Mouse (Mus musculus) intestine, embryonic 14.5 days (tissue): ENCODE results near the gene Abhd17b. TPM values are rescaled to one million over a fixed set of nuclear protein-coding genes. Genes with fewer than 3 reads are reported as not detected.

Experiments used
- ATAC-seq: fragments of 200-750 bp; cut with Nextera tagmentation; replicated peaks from 2 replicates; pipeline ENCODE4 v1.8.0; 2017; ENCODE audit warnings: low read depth, moderate number of reproducible peaks, moderate TSS enrichment, moderate library complexity; ENCODE audit not compliant: low FRiP score, low TSS enrichment
- DNase-seq: peaks from one replicate; pipeline ENCODE4 v3.0.0-alpha.2; 2018; ENCODE audit warnings: low spot score
- H3K27ac ChIP-seq: fragments of 300-500 bp; sonication (generic); 2 replicates; pipeline ENCODE4 v1.5.1; 2014; ENCODE audit warnings: low read depth, mild to moderate bottlenecking, control low read depth
- H3K27me3 ChIP-seq: fragments of 300-500 bp; sonication (generic); replicated peaks from 2 replicates; pipeline ENCODE4 v1.6.1; 2014; ENCODE audit warnings: low read length, control low read depth; ENCODE audit not compliant: control insufficient read depth, insufficient read depth
- H3K36me3 ChIP-seq: fragments of 300-500 bp; sonication (generic); 2 replicates; pipeline ENCODE4 v1.6.1; 2014; ENCODE audit warnings: low read length, control low read depth; ENCODE audit not compliant: control insufficient read depth, insufficient read depth
- H3K4me1 ChIP-seq: fragments of 300-500 bp; sonication (generic); replicated peaks from 2 replicates; pipeline ENCODE4 v1.6.1; 2014; ENCODE audit warnings: low read length, control low read depth, mixed read lengths; ENCODE audit not compliant: control insufficient read depth, insufficient read depth
- H3K4me2 ChIP-seq: fragments of 300-500 bp; sonication (generic); 2 replicates; pipeline ENCODE4 v1.6.1; 2014; ENCODE audit warnings: low read length
- H3K4me3 ChIP-seq: fragments of 300-500 bp; sonication (generic); 2 replicates; pipeline ENCODE4 v1.5.1; 2014; ENCODE audit warnings: low read depth, low read length, control low read depth, mixed read lengths
- H3K9ac ChIP-seq: fragments of 300-500 bp; sonication (generic); 2 replicates; pipeline ENCODE4 v1.6.1; 2014; ENCODE audit warnings: mild to moderate bottlenecking, low read length
- H3K9me3 ChIP-seq: fragments of 300-500 bp; sonication (generic); 2 replicates; pipeline ENCODE4 v1.6.1; 2016; ENCODE audit warnings: low read length, control low read depth; ENCODE audit not compliant: control insufficient read depth
- WGBS: fragments of 180-500 bp; shearing (Covaris S2); extraction: QIAGEN DNeasy Blood & Tissue Kit; methylation state at CpG from one replicate; pipeline ENCODE4 v1.1.7; 2014; 5-methylcytosine and 5-hydroxymethylcytosine counted together
- polyA plus RNA-seq: library from polyadenylated mRNA; unstranded; fragments of >200 nt; fragmentation: Nextera tagmentation; extraction: Ambion mirVana; gene quantifications from 2 replicates; pipeline ENCODE4 v1.2.1, GENCODE M21; 2014

The Abhd17b gene
- polyA plus RNA-seq, 1 experiment from 2014 or later, result 28.2 TPM

DNA sequence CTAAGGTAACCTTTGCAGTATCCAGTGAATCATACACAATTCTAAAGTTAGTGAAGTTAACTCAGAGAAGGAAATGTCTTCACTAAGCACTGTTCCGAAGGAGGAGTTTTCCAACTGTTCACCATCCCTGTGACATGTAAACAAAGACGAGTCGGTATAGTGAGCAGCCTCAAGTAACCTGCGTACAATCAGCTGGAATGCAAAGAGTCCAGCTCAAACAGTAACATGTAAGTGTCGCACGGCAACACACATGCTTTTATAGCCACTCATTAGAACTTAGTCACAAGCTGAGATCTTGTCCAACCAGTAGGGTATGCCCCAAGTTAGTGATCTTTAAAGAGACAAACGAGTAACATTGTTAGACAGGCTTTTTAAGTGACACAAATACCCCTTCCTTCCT is 15.3 kb upstream of the Abhd17b start:
- DNase-seq (no peak), ATAC-seq (no peak)
- H3K27ac ChIP-seq, result no peak overlapping the region
- no peaks in the 10 kb centered on the region for H3K27me3 ChIP-seq
- no peak overlapping the region for H3K4me3 ChIP-seq
- no peaks in the 10 kb centered on the region for H3K36me3 ChIP-seq
- H3K9ac ChIP-seq, result no peak overlapping the region
- H3K4me2 ChIP-seq, result no peak overlapping the region
- 35% methylated on average over 7 of the region's 7 CpGs for WGBS
- no peaks in the 10 kb centered on the region for H3K4me1 ChIP-seq
- no peaks in the 10 kb centered on the region for H3K9me3 ChIP-seq

DNA sequence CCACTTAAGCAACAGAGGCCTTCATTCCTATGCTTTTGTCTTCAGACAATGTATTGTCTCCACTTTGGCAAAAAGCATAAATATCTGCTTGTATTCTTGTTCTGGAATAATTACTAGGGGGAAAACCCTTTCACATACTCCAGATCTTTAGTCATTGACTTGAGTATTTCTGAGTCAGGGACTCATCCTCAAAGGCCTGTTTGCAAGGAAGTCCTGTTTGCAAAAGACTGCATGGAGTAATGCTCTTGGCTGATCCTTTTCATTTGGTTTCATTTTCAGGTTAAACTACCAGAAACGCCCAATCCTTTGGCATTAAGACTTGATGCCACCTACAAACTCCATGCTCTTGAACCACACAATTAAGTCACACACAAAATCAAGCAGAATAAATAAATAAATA is 9.1 kb upstream of the Abhd17b start:
- no peaks in the 10 kb centered on the region for H3K9me3 ChIP-seq
- ATAC-seq (no peak), DNase-seq (no peak)
- H3K4me2 ChIP-seq, result no peak overlapping the region
- H3K4me3 ChIP-seq, result no peak overlapping the region
- WGBS, result 88% methylated on average over 1 of the region's 1 CpGs
- H3K27ac ChIP-seq, result no peak overlapping the region
- H3K9ac ChIP-seq, result no peak overlapping the region
- no peaks in the 10 kb centered on the region for H3K4me1 ChIP-seq
- H3K36me3 ChIP-seq, result no peaks in the 10 kb centered on the region
- no peaks in the 10 kb centered on the region for H3K27me3 ChIP-seq

DNA sequence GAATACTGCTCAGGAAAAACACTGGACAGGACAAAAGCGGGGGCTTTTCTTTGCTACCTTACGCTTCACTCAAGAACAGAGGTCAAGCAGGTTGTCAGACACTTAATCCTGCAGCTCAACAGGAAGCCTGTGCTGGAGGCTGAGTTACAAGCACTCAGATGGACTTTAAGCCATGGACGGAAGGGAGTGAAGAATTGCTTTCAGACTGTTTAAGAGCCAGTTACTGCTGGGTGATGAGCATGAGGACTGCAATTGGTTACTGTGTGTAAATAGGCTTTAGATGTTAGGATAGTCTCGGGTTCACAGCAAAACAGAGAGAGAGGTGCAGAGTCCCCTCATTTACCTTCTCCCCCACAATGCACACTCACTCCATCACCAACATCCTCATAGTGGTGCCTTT is 7.7 kb upstream of the Abhd17b start:
- DNase-seq (no peak), ATAC-seq (no peak)
- Histone ChIP-seq H3K4me1 (no peaks in the 10 kb centered on the region), H3K4me3 (no peak overlapping the region), H3K9me3 (no peaks in the 10 kb centered on the region), H3K9ac (no peak overlapping the region), H3K27me3 (no peaks in the 10 kb centered on the region), H3K36me3 (no peaks in the 10 kb centered on the region), H3K27ac (no peak overlapping the region), H3K4me2 (no peak overlapping the region)
- WGBS, result 59% methylated on average over 4 of the region's 4 CpGs

DNA sequence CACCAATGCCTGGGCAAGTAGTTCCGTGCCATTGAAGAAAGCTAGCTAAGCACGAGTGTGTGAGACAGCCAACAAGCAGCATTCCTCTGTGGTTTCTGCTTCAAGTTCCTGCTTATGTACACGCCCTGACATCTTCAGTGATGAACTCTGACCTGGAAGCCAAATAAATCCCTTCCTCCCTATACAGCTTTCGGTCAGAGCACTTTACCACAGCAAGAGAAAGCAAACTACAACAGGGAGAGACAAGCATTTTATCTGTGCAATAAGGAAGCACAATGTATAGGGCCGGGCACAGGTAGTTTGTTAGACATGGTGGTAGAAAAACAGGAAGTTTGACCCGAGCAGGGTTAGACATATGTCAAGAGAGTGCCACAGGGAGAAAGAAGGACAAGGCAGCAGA is 6.8 kb upstream of the Abhd17b start:
- Histone ChIP-seq H3K36me3 (no peaks in the 10 kb centered on the region), H3K9me3 (no peaks in the 10 kb centered on the region), H3K27ac (no peak overlapping the region), H3K4me1 (peaks cover 6% of the 10 kb centered on the region), H3K9ac (no peak overlapping the region), H3K27me3 (no peaks in the 10 kb centered on the region), H3K4me2 (no peak overlapping the region), H3K4me3 (no peak overlapping the region)
- no peak for ATAC-seq
- no peak for DNase-seq
- WGBS, result 63% methylated on average over 6 of the region's 6 CpGs

DNA sequence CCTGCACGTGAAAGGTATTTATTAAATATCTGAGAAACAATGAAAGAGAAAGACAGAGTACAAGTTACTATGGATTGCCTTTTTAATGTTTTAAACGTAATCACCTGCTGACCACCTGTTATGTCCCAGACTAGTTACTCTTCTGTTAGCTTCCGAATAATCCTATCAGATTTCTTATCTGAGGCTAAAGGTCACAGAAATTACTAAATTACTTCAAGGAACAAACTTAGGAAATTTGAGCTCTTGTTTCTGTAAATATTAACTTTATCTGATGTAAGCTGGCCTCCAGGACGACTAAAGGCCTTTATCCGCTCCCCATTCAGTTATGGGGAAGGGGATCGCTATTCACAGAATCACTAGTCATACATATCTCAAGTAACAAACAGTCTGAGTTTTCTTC is 1.3 kb upstream of the Abhd17b start:
- WGBS, result 45% methylated on average over 6 of the region's 6 CpGs
- peak overlapping the region; percentile 91 for H3K9ac ChIP-seq
- H3K36me3 ChIP-seq, result 0 out of 2 replicates have a peak, but pooled peaks cover 2% of the 10 kb centered on the region

DNA sequence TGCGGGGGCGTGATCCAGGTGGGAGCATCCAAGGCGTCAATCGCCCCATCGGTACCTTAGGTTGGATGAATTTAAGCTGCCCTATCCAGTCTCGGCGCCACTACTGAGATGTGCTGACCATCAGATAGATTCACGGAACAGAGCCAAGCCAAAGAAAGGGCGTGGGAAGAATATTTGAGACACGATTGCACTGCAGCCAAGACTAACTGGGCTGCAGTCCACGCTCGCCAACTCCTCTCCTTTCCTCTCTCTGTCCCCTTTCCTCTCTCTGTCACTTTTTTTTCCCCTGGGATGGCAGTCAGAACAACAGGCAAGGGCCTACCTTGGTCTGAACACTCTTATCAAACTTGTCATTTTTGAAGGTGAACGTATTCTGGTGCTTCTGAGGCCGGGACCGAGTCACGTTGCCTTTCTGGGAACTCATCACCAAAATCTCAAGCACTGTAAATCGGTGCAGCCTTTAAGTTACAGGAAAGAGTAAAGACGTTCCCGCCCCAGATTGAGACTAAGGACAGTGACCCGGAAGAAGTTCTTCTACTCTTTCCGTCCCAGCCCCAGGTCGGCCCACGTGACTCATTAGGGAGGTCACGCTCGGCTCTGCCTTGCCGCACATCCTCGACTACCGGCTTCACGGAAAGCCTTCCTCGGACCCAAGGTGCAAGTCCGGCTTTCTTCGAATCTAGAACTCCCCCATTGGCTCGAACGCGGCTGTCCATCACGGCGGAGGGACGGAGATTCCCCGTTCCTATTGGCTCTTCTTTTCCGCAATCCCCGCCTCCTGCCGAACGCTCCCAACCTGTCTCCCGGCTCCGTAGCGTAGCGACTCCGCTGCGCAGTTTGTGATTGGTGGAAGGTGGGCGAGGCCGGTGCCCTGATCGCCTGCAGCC is 457 bp upstream of the Abhd17b start, which contains the start of gene 1110059E24Rik:
Gene 1110059E24Rik, minus strand, starts transcription at position 692 of the 887 bp plus-strand sequence.
- Histone ChIP-seq H3K27ac (peak within 1 kb of the TSS; percentile 97), H3K4me3 (peak within 1 kb of the TSS; percentile 96), H3K9me3 (no peaks in the 10 kb centered on the region), H3K4me1 (peaks cover 23% of the 10 kb centered on the region), H3K36me3 (0 out of 2 replicates have a peak, but pooled peaks cover 3% of the 10 kb centered on the region), H3K27me3 (no peaks in the 10 kb centered on the region), H3K4me2 (peak within 1 kb of the TSS; percentile 80), H3K9ac (peak within 1 kb of the TSS; percentile 91)
- DNase-seq (peak; percentile 96), ATAC-seq (peak; percentile 98)
- WGBS, result 6% methylated on average over 52 of the region's 52 CpGs

More for the DNA sequence above, 1.3 kb upstream of the Abhd17b start:
- ATAC-seq (no peak), DNase-seq (no peak)
- Histone ChIP-seq H3K27me3 (no peaks in the 10 kb centered on the region), H3K27ac (no peak overlapping the region), H3K9me3 (no peaks in the 10 kb centered on the region), H3K4me3 (peak overlapping the region; percentile 96), H3K4me1 (peaks cover 23% of the 10 kb centered on the region), H3K4me2 (peak overlapping the region; percentile 80)

DNA sequence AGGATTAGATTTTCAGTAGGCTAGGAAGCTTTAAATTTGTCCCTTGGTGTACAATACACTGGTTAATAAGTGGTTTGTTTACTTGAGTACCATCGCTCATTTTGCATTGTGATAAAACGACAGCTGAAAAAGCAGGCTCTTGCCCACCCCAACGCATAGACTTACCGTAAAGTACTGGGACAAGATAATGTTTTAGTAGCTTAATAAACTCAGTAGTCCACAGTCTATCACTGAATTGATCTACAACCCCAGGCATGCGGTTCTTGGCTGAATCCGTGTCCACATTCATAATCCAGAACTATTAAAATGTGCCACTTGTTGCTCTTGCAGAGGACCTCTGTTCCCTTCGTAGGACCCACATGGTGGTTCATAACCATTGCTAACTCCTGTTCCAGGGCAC is 1.8 kb downstream of the Abhd17b start:
- no peak overlapping the region for H3K27ac ChIP-seq
- peaks cover 23% of the 10 kb centered on the region for H3K4me1 ChIP-seq
- DNase-seq, result no peak
- WGBS, result 58% methylated on average over 7 of the region's 7 CpGs
- no peak overlapping the region for H3K9ac ChIP-seq
- H3K27me3 ChIP-seq, result no peaks in the 10 kb centered on the region
- no peak for ATAC-seq
- peak overlapping the region; percentile 78 for H3K4me2 ChIP-seq
- H3K4me3 ChIP-seq, result peak overlapping the region; percentile 96
- H3K9me3 ChIP-seq, result no peaks in the 10 kb centered on the region
- H3K36me3 ChIP-seq, result 0 out of 2 replicates have a peak, but pooled peaks cover 3% of the 10 kb centered on the region

DNA sequence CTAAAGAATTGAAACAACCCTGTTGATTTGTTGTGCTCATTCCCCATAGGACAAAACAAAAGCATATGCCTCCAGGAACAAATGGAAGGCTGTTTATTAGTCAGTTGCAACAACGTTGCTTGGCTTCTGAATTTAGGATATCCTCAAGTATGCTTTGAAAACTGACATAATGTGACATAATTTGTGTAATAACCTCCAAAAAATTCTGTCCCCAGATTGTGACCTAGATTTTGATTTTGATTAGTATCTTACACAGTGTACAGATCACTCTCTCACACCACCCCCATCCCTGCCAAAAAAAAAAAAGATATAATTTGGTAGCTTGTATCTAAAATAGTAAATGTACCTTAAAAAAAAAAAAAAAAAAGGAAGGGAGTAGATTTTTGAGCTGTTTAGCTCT is 7.7 kb downstream of the Abhd17b start:
- H3K4me3 ChIP-seq, result no peak overlapping the region
- no peak for ATAC-seq
- no peaks in the 10 kb centered on the region for H3K27me3 ChIP-seq
- no peak overlapping the region for H3K9ac ChIP-seq
- DNase-seq, result no peak
- 0 out of 2 replicates have a peak, but pooled peaks cover 3% of the 10 kb centered on the region for H3K36me3 ChIP-seq
- WGBS, result 93% methylated on average over 1 of the region's 1 CpGs
- H3K9me3 ChIP-seq, result no peaks in the 10 kb centered on the region
- no peak overlapping the region for H3K27ac ChIP-seq
- H3K4me2 ChIP-seq, result no peak overlapping the region
- H3K4me1 ChIP-seq, result no peaks in the 10 kb centered on the region
